Mouse (Mus musculus) intestine, embryonic 14.5 days (tissue): ENCODE measurements around the gene Sstr4. TPM values are rescaled to one million over a fixed set of nuclear protein-coding genes. Genes with fewer than 3 reads are reported as not detected.

Experiments used
- ATAC-seq: fragments of 200-750 bp; cut with Nextera tagmentation; replicated peaks from 2 replicates; pipeline ENCODE4 v1.8.0; 2017; ENCODE audit warnings: low read depth, moderate number of reproducible peaks, moderate TSS enrichment, moderate library complexity; ENCODE audit not compliant: low FRiP score, low TSS enrichment
- DNase-seq: peaks from one replicate; pipeline ENCODE4 v3.0.0-alpha.2; 2018; ENCODE audit warnings: low spot score
- H3K27ac ChIP-seq: fragments of 300-500 bp; sonication (generic); 2 replicates; pipeline ENCODE4 v1.5.1; 2014; ENCODE audit warnings: low read depth, mild to moderate bottlenecking, control low read depth
- H3K27me3 ChIP-seq: fragments of 300-500 bp; sonication (generic); replicated peaks from 2 replicates; pipeline ENCODE4 v1.6.1; 2014; ENCODE audit warnings: low read length, control low read depth; ENCODE audit not compliant: control insufficient read depth, insufficient read depth
- H3K36me3 ChIP-seq: fragments of 300-500 bp; sonication (generic); 2 replicates; pipeline ENCODE4 v1.6.1; 2014; ENCODE audit warnings: low read length, control low read depth; ENCODE audit not compliant: control insufficient read depth, insufficient read depth
- H3K4me1 ChIP-seq: fragments of 300-500 bp; sonication (generic); replicated peaks from 2 replicates; pipeline ENCODE4 v1.6.1; 2014; ENCODE audit warnings: low read length, control low read depth, mixed read lengths; ENCODE audit not compliant: control insufficient read depth, insufficient read depth
- H3K4me2 ChIP-seq: fragments of 300-500 bp; sonication (generic); 2 replicates; pipeline ENCODE4 v1.6.1; 2014; ENCODE audit warnings: low read length
- H3K4me3 ChIP-seq: fragments of 300-500 bp; sonication (generic); 2 replicates; pipeline ENCODE4 v1.5.1; 2014; ENCODE audit warnings: low read depth, low read length, control low read depth, mixed read lengths
- H3K9ac ChIP-seq: fragments of 300-500 bp; sonication (generic); 2 replicates; pipeline ENCODE4 v1.6.1; 2014; ENCODE audit warnings: mild to moderate bottlenecking, low read length
- H3K9me3 ChIP-seq: fragments of 300-500 bp; sonication (generic); 2 replicates; pipeline ENCODE4 v1.6.1; 2016; ENCODE audit warnings: low read length, control low read depth; ENCODE audit not compliant: control insufficient read depth
- WGBS: fragments of 180-500 bp; shearing (Covaris S2); extraction: QIAGEN DNeasy Blood & Tissue Kit; methylation state at CpG from one replicate; pipeline ENCODE4 v1.1.7; 2014; 5-methylcytosine and 5-hydroxymethylcytosine counted together
- polyA plus RNA-seq: library from polyadenylated mRNA; unstranded; fragments of >200 nt; fragmentation: Nextera tagmentation; extraction: Ambion mirVana; gene quantifications from 2 replicates; pipeline ENCODE4 v1.2.1, GENCODE M21; 2014

Sstr4 gene
- polyA plus RNA-seq, 1 experiment from 2014 or later = 3.2 TPM

DNA sequence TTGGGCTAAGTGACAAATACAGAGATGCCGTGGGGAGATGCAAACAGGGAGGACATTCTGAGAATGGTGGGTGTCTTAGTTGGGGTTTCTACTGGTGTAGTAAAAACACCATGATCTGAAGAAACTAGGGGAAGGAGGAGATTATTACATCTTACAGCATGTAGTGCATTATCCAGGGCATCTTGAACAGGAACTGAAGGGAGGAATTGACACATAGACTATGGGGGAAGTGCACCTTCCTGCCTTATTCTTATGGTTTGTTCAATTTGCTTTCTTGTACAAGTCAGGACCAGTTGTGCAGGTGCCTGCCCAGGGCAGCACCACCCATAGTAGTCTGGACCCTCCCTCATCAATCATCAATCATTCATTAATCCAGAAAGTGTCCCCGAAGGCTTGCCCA, 8.2 kb upstream of the Sstr4 start:
- no peaks in the 10 kb centered on the region; the same call in 1 of the 2 replicates for H3K27me3 ChIP-seq
- ATAC-seq (no peak), DNase-seq (no peak)
- H3K4me2 ChIP-seq = no peak overlapping the region
- no peak overlapping the region for H3K4me3 ChIP-seq
- no peaks in the 10 kb centered on the region for H3K4me1 ChIP-seq
- WGBS = 77% methylated on average over 2 of the region's 2 CpGs
- no peak overlapping the region for H3K27ac ChIP-seq
- H3K36me3 ChIP-seq = no peaks in the 10 kb centered on the region
- H3K9me3 ChIP-seq = no peaks in the 10 kb centered on the region
- H3K9ac ChIP-seq = no peak overlapping the region

GRCm38 (mm10) chr2:148387652-148388581, 7.2 kb upstream of the Sstr4 start:
- DNase-seq (no peak), ATAC-seq (no peak)
- H3K4me3 ChIP-seq = no peak overlapping the region
- H3K4me2 ChIP-seq = no peak overlapping the region
- H3K27ac ChIP-seq = no peak overlapping the region
- H3K36me3 ChIP-seq = no peaks in the 10 kb centered on the region
- H3K4me1 ChIP-seq = no peaks in the 10 kb centered on the region
- no peak overlapping the region for H3K9ac ChIP-seq
- peaks cover under 1% of the 10 kb centered on the region; the same call in 1 of the 2 replicates for H3K27me3 ChIP-seq
- H3K9me3 ChIP-seq = no peaks in the 10 kb centered on the region
- whole genome bisulfite sequencing = 64% methylated on average over 6 of the region's 6 CpGs

DNA sequence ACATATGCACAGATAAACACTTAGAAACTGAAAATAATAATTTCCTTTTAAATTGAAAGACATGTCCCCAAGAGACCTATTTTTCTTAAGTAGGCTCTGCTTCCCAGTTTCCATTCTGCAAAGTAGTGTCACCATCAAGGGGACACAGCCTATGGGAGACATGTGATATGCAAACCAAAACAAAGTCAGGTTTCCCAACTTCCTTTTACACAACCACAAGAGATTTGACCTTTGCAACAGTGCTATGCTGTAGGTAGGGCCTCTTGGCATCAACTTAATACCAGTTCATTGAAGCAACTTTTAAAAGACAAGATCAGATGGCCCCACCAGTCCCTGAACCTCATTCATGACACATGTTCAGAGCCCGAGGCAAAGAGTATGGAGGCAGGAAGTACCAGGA, 2.0 kb upstream of the Sstr4 start:
- no peak overlapping the region for H3K4me3 ChIP-seq
- H3K9ac ChIP-seq = no peak overlapping the region
- DNase-seq (no peak), ATAC-seq (no peak)
- no peaks in the 10 kb centered on the region for H3K9me3 ChIP-seq
- peaks cover 17% of the 10 kb centered on the region; the same call in 1 of the 2 replicates for H3K4me1 ChIP-seq
- H3K4me2 ChIP-seq = no peak overlapping the region
- no peak overlapping the region for H3K27ac ChIP-seq
- WGBS = 72% methylated on average over 1 of the region's 1 CpGs
- no peaks in the 10 kb centered on the region for H3K36me3 ChIP-seq
- H3K27me3 ChIP-seq = peaks cover 20% of the 10 kb centered on the region

GRCm38 (mm10) chr2:148393846-148394245, 1.3 kb upstream of the Sstr4 start:
- H3K27me3 ChIP-seq = peaks cover 20% of the 10 kb centered on the region
- H3K4me3 ChIP-seq = no peak overlapping the region
- H3K9ac ChIP-seq = no peak overlapping the region
- no peaks in the 10 kb centered on the region for H3K9me3 ChIP-seq
- no peak for DNase-seq
- no peaks in the 10 kb centered on the region for H3K36me3 ChIP-seq
- H3K27ac ChIP-seq = no peak overlapping the region
- H3K4me2 ChIP-seq = no peak overlapping the region
- peaks cover 17% of the 10 kb centered on the region; the same call in 1 of the 2 replicates for H3K4me1 ChIP-seq
- no peak for ATAC-seq

DNA sequence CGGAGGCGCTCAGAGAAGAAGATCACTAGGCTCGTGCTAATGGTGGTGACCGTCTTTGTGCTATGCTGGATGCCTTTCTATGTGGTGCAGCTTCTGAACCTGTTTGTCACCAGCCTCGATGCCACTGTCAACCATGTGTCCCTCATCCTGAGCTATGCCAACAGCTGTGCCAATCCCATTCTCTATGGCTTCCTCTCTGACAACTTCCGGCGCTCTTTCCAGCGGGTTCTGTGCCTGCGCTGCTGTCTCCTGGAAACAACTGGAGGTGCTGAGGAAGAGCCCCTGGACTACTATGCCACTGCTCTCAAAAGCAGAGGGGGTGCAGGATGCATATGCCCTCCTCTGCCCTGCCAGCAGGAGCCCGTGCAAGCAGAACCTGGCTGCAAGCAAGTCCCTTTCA, 1.1 kb downstream of the Sstr4 start:
- no peaks in the 10 kb centered on the region for H3K9me3 ChIP-seq

GRCm38 (mm10) chr2:148397015-148397783, 2.1 kb downstream of the Sstr4 start:
- WGBS = 30% methylated on average over 11 of the region's 11 CpGs
- Histone ChIP-seq H3K9ac (no peak overlapping the region), H3K4me2 (peak overlapping the region; percentile 21), H3K4me1 (peaks cover 25% of the 10 kb centered on the region), H3K36me3 (no peaks in the 10 kb centered on the region), H3K4me3 (no peak overlapping the region), H3K27ac (no peak overlapping the region), H3K27me3 (peaks cover 20% of the 10 kb centered on the region), H3K9me3 (no peaks in the 10 kb centered on the region)
- DNase-seq (peak; percentile 60), ATAC-seq (no peak)

More for the DNA sequence above, 1.1 kb downstream of the Sstr4 start:
- H3K4me2 ChIP-seq = peak overlapping the region; percentile 99
- 77% methylated on average over 10 of the region's 10 CpGs for WGBS
- H3K9ac ChIP-seq = no peak overlapping the region
- DNase-seq (no peak), ATAC-seq (no peak)
- H3K36me3 ChIP-seq = no peaks in the 10 kb centered on the region
- peaks cover 20% of the 10 kb centered on the region for H3K27me3 ChIP-seq
- no peak overlapping the region for H3K27ac ChIP-seq
- H3K4me3 ChIP-seq = peak overlapping the region; percentile 57; the same call in 1 of the 2 replicates
- H3K4me1 ChIP-seq = peaks cover 25% of the 10 kb centered on the region

DNA sequence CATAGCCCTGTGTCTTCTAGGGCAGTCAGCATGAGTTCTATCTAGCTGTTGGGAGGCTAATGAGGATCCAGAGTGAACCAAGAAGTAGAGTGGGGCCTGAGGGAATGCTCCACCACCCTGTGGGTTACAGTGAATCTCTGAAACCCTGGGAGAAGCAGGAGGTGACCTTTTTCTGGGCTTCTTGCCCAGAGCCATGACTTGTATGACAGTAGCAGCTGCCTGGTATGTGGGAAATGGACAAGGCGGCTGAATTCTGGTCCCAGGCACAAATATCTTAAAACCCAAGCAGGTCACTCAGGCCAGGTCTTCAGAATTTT, 2.6 kb downstream of the Sstr4 start:
- Histone ChIP-seq H3K4me2 (peak overlapping the region; percentile 21; the same call in 1 of the 2 replicates), H3K27me3 (peaks cover 20% of the 10 kb centered on the region), H3K27ac (no peak overlapping the region), H3K9ac (no peak overlapping the region), H3K9me3 (no peaks in the 10 kb centered on the region), H3K4me3 (no peak overlapping the region), H3K4me1 (peaks cover 25% of the 10 kb centered on the region), H3K36me3 (no peaks in the 10 kb centered on the region)
- no peak for ATAC-seq
- 67% methylated on average over 1 of the region's 1 CpGs for WGBS
- DNase-seq = no peak

GRCm38 (mm10) chr2:148398901-148399685, 3.9 kb downstream of the Sstr4 start:
- DNase-seq = no peak
- Histone ChIP-seq H3K27me3 (peaks cover 11% of the 10 kb centered on the region), H3K27ac (no peak overlapping the region), H3K9ac (no peak overlapping the region), H3K4me2 (no peak overlapping the region), H3K36me3 (no peaks in the 10 kb centered on the region), H3K9me3 (no peaks in the 10 kb centered on the region), H3K4me3 (no peak overlapping the region), H3K4me1 (peaks cover 25% of the 10 kb centered on the region)
- ATAC-seq = no peak
- 90% methylated on average over 5 of the region's 5 CpGs for WGBS
